Mouse (Mus musculus) retina, postnatal 7 days (tissue): Measurements from ENCODE around the gene Fkbp11.
A peak's percentile ranks its signal among the peaks of the same experiment; 100 is the strongest.

ENCODE experiments used
- DNase-seq: peaks from one replicate; pipeline ENCODE4 v3.0.0-alpha.2; 2012; ENCODE audit warnings: low read depth, low spot score

The Fkbp11 gene

DNA sequence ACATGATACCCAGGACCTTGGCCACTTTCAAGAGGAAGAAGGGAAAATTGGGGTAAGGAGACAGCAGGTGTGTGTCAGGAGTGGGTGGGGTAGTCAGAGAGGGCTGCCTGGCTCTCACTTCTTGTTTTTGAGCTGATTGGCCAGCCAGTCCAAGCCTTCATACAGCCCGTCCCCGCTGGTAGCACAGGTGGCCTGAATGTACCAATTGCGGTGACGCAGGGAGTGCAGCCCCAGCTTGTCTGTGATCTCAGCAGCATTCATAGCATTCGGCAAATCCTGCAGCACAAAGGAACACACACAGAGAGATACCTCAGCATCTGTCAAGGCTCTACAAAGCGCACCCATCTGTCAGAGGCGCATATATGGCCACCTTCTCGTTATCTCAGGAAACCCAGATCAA is 12.2 kb upstream of the Fkbp11 start:
- DNase-seq = no peak

DNA sequence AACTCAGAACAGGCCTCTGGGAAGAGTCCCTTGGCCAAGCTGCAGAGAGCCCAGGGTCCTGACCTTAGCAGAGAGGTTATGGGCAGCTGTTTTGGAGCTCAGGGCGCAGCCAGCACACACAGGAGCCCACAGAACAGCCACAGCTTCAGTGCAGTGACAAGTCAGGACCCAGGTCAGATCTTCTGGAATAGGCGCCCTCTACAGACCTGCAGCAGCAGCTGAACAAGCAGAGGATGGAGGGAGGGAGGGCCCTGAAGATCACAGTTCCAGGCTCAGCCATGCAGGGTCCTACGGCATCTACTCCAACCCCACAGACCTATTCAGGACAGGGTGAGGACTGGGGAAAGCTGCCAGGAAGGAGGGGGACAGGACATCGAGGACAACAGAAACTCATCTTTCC is 10.8 kb upstream of the Fkbp11 start:
- no peak for DNase-seq

DNA sequence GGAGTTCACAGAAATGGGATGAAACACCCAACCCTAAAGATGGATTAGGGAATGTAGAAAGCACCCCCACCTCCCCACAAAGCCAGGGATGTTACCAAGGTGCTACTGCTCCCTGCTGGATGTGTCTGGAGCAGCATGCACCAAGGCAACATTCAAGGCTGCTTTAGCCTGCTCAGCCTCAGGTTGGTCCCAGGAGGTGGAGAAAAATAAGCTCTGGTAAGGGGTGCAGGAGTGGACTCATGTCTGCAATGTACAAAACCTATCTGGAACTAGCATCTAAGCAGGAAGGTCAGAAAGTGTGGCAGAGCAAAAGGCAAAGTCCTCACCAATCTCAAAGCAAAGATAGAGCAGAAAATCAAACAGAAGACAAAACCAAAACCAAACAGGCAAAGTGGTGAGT is 9.9 kb upstream of the Fkbp11 start:
- DNase-seq = no peak

DNA sequence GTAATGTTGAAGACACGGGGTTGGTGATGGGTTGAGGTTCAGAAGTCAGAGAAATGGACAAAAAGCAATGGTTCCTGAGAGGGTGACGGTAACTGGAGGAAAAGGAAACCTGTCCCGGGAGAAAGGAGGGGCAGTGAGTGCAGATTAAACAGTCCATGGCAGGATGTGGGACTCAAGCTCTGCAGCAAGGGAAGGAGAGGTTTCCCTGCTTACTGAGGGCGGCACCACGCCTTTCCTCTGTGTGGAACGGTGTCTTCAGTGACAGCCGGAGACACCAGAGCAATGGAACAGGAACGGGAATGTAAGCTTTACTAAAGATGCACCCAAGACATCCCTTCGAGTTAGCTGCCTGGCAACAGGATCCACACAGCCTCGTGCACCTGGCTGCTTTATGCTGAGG is 8.5 kb upstream of the Fkbp11 start:
- DNase-seq = no peak

DNA sequence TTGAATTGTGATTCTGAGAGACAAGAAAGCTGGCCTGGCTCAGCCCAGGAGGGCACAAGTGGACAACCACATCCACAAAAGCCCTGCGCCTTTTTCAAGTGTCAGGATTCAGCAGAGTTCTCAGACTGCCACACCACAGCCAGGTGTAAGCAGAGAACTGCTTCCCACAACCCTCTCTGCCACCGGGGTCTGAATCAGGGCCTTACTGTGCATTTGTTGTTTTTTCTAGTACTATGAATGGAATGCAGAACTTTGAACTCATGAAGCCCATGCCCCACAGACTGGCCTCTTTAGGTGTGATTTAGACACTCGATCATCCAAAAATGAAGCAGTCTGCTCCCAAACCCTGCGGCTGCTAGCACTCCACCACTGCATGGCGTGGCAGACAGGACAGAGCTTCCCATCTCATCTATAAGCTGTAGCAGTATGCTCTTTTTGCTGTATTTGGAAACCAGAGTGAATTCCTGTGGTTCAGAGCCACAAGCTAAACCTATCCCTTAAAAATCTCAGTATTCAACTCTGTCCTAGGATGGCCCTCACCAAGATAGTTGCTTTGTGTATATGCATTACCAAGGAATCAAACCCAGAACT is 6.1 kb upstream of the Fkbp11 start:
- no peak for DNase-seq

DNA sequence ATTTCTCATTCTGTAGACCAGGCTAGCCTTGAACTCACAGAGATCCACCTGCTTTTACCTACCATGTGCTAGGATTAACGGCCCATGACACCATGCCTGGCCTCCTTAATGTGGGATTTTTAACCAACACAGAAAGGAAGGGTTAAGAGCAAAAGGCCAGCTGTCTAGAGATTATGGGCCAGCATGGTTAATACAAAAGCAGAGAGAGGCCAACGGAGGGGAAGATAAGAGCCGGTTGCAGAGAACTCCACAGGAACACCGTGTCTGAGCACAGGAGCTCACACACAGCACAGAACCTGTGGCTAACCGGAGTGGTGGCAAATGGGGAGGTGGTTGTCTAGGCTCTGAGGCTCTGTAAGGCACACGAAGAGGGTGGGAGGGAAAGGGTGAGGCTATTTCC is 5.4 kb upstream of the Fkbp11 start:
- DNase-seq = no peak

GRCm38 (mm10) chr15:98732006-98732531 is 4.1 kb upstream of the Fkbp11 start:
- no peak for DNase-seq

GRCm38 (mm10) chr15:98730790-98731189 is 2.8 kb upstream of the Fkbp11 start:
- no peak for DNase-seq

GRCm38 (mm10) chr15:98729791-98730545 is 2.0 kb upstream of the Fkbp11 start:
- no peak for DNase-seq

GRCm38 (mm10) chr15:98728366-98728765 is 368 bp upstream of the Fkbp11 start:
- DNase-seq = no peak

- DNase-seq = no peak
Measured at GRCm38 (mm10) chr15:98726746-98727145, 1.3 kb downstream of the Fkbp11 start.

DNA sequence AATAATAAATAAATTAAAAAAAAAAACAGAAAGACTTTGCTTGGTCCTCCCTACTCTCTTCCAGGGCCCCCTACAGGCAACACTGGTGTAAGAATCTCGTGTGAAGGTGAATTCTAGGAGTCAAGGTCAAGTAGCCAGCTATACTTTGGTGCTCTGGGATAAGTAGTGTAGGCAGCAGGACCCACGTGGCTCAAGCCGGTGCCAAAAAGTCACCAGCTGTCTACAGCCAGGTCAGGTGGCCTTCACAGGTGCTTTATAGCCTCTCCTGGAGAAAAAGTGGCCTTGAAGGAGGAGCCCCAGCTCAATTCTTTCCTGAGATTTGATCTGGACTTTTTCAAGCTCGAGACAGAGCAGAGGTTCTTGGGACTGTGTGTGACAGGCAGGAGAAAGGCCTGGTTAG is 1.9 kb downstream of the Fkbp11 start:
- DNase-seq = no peak

GRCm38 (mm10) chr15:98724441-98724840 is 3.6 kb downstream of the Fkbp11 start:
- no peak for DNase-seq

GRCm38 (mm10) chr15:98722854-98723253 is 5.1 kb downstream of the Fkbp11 start:
- DNase-seq = no peak

DNA sequence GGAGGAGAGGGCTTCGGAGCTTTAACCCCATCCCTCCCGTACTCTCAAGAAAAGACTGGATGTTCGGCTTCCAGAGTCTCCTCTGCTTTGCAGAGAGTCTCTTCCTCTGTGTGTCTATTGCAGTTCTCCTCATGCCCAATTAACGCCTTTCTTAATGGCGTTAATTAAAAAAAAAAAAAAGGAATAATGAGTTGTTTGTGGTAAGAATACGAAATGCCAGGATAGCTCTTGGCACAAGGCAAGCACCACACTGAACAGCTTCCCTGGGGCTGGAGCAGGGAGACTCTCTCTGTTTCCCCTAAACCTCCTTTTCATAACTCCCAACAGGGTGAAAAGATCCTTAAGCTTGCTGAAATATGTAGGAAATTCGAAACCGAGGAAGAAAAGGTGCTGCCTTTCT is 5.8 kb downstream of the Fkbp11 start:
- DNase-seq = no peak

DNA sequence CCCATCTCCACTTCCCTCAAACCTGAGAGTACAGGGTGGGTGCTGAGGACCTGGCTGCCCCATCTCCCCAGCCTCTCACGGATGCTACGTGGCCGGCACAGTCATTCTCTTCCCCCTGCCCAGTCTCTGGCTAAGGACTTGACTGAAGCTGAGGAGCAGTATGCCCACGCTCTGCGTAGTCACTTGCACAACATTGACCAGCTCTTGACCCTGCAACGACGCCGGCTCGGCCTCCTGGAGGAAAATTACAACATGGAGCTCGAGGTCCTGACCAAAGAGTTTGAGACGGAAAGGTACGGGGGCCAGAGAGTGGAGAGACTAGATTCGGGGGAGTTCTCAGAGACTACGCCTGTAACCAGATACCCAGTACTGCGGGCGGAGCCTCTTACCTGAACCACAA is 10.7 kb downstream of the Fkbp11 start:
- no peak for DNase-seq

DNA sequence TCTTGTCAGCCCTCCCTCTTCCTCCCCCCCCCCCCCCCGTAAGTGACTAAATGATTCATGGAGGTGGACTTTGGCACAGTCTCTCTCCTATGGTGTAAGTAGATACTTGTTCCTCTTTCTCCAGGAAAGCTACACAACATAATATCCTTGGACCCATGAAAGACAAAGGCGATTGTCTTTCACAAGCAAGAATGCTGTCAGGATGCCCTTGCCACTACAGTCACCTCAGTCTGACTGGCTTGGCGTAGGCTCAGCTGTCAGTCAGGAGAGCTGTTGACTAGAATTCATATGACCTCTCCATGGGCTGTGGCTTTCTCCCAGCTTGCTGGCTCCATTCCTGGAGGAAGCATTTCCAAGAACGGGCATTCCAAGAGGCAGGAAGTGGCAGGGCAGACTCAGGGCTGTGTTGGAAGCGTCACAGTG is 13.8 kb downstream of the Fkbp11 start:
- DNase-seq = no peak

DNA sequence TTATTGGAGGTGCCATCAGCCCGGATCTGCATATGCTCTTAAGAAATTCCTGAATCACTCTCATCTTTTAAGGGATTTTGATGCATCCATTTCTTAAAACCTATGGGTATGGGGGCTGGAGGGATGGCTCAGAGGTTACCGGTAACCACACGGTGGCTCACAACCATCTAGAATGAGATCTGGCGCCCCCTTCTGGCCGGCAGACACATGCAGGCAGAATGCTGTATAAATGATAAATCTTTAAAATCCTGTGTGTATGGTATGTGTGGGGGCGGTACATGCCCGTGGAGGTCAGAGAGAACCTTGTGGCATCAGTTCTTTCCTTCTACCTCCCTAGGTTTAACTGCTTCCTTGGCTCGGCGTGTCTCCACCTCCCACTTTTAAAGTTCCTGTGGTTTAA is 17.6 kb downstream of the Fkbp11 start:
- DNase-seq = peak; percentile 42

DNA sequence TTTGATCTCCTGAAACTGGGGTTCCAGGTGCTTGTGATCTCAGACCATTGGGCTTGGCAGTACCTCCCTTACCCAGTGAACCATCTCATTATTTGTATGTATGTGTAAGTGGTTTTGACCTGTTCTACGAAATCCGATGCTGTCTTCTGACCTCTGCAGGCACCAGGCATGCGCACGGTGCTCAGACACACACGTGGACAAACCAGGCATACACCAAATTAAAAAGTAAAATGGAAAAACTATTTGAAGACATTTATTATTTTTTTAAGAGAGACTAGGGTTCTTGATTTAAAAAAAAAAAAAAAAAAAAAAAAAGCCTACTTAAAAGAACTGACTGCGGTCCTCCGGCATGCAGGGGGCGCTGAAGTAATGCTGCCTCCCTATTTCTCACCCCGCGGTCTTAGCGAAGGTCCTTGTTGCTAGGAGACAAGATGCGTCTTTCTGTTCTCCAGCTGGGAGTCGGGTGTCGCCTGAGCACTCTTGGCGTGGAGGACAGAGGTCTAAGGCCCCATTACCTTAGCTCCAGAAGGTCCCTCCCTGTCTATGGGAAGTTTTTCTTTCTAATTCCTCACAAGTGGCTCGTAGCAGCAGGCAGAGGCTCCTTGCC is 20.1 kb downstream of the Fkbp11 start, which contains the start of gene Ccdc65:
Gene Ccdc65, plus strand, starts transcription at position 442 of the 607 bp plus-strand sequence.
- peak; percentile 86 for DNase-seq

DNA sequence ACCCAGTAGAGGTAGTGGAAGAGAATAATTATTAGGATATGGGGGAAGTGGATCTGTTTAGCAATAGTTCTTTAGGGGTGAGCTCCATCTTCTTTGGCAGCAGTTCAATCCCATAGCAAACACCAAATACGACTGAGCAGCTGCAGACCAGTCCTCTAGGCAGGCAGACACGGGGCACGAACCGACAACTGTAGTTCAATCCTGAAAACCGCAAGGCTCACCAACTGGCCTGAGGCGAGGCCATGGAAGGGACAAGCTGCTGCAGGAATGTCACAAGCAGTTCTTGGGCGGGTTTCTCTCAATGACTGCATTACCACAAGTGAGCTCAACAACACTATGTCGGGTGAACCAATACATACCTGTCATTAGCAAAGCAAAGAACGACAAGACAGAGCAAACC is 23.7 kb downstream of the Fkbp11 start:
- DNase-seq = no peak

DNA sequence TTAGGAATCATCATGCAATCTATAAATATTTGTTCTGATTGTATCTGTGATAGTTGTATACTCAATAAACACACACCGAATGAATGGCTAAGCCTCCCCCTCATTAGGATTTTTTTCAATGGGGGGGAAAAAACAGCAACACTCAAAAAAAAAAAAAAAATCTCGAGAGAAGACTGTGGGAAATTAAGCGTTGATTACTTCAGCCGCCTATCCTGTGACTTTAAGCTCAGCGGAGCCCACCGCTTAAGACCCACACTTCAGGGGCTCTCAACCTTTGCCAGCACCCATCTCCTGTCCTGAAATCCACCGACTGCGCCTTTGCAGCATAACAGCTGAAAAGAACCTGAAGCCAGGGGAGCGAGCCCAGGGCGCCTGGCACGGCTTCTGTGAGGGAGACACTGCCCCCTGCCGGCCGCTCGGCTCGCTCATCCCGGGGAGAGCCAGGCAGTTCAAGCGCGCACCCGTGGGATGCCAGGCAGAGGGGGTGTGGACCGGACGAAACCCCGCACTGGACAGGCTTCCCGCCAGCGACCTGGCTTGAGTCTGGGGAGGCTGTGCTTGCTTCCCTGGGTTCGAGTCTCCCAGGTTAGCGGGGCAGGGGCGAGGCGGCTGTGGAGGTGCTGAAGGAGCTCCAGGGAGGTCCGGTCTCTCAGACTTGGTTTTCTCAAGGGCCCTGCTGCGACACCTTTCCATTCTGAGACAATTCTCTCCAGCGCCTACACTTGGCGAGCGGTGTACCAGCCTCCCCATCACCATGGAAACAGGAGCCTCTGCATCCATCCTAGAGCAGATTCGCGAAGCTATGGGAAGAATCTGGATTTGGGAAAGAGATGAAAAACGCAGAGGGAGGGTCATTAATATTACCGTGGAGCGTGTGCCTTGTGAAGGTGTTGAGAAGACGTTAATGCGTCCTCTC is 28.6 kb downstream of the Fkbp11 start:
- peak; percentile 79 for DNase-seq

- DNase-seq = no peak
Measured at GRCm38 (mm10) chr15:98696216-98696615, 31.8 kb downstream of the Fkbp11 start.
